Mouse (Mus musculus) olfactory bulb, adult 2 months (tissue): Measurements from ENCODE around the gene Tubgcp6. TPM values are rescaled to one million over a fixed set of nuclear protein-coding genes. Genes with fewer than 3 reads are reported as not detected.
A peak's percentile ranks its signal among the peaks of the same experiment; 100 is the strongest.

Experiments
- H3K27ac ChIP-seq: fragments of 200-500 bp; 2 replicates; pipeline ENCODE4 v1.5.1; 2012; ENCODE audit warnings: low read depth, low read length; ENCODE audit not compliant: insufficient read depth
- H3K4me1 ChIP-seq: fragments of 200-500 bp; 2 replicates; pipeline ENCODE4 v1.6.1; 2012; ENCODE audit warnings: low read length; ENCODE audit not compliant: control insufficient read depth, insufficient read depth
- H3K4me3 ChIP-seq: fragments of 200-500 bp; 2 replicates; pipeline ENCODE4 v1.5.1; 2012; ENCODE audit warnings: mild to moderate bottlenecking, low read depth, low read length, moderate library complexity; ENCODE audit not compliant: insufficient read depth
- CTCF ChIP-seq: fragments of 200-500 bp; IDR thresholded peaks from 2 replicates; pipeline ENCODE4 v1.5.1; 2012; ENCODE audit warnings: low read depth, mild to moderate bottlenecking, low read length, moderate library complexity; ENCODE audit not compliant: insufficient read depth
- POLR2A ChIP-seq: fragments of 200-500 bp; IDR thresholded peaks from 2 replicates; pipeline ENCODE4 v1.6.1; 2012; ENCODE audit warnings: mild to moderate bottlenecking, low read depth, low read length, moderate library complexity; ENCODE audit not compliant: insufficient read depth
- WGBS: fragments of 180-500 bp; shearing (Covaris S2); methylation state at CpG from one replicate; pipeline ENCODE4 v1.1.7; 2018; 5-methylcytosine and 5-hydroxymethylcytosine counted together
- polyA plus RNA-seq: library from polyadenylated mRNA; stranded (reverse); fragments of >200 nt; gene quantifications from 2 replicates; pipeline ENCODE4 v1.2.4, GENCODE M21; 2012; ENCODE audit warnings: low replicate concordance; ENCODE audit not compliant: missing spikeins, insufficient read depth, insufficient read length

Gene Tubgcp6
- polyA plus RNA-seq, 1 experiment = 77.8 TPM

GRCm38 (mm10) chr15:89137378-89138045, 14.6 kb upstream of the Tubgcp6 start:
- WGBS = 62% methylated on average over 11 of the region's 11 CpGs
- Histone ChIP-seq H3K4me1 (peaks cover 27% of the 10 kb centered on the region), H3K27ac (no peak overlapping the region), H3K4me3 (no peak overlapping the region)
- TF ChIP-seq CTCF = no peak
- TF ChIP-seq POLR2A = no peak

GRCm38 (mm10) chr15:89136461-89137155, 13.7 kb upstream of the Tubgcp6 start:
- Histone ChIP-seq H3K4me3 (no peak overlapping the region), H3K27ac (no peak overlapping the region), H3K4me1 (peaks cover 27% of the 10 kb centered on the region)
- WGBS = 97% methylated on average over 5 of the region's 5 CpGs
- no peak for TF ChIP-seq CTCF
- TF ChIP-seq POLR2A = no peak

- Histone ChIP-seq H3K4me1 (peaks cover 16% of the 10 kb centered on the region), H3K4me3 (no peak overlapping the region), H3K27ac (no peak overlapping the region)
- WGBS = 82% methylated on average over 3 of the region's 3 CpGs
- TF ChIP-seq CTCF (no peak), POLR2A (no peak)
These were observed 8.4 kb upstream of the Tubgcp6 start for GRCm38 (mm10) chr15:89131316-89131715.

GRCm38 (mm10) chr15:89130245-89130644, 7.3 kb upstream of the Tubgcp6 start:
- no peak overlapping the region for H3K27ac ChIP-seq
- TF ChIP-seq CTCF (no peak), POLR2A (no peak)
- H3K4me3 ChIP-seq = no peak overlapping the region
- H3K4me1 ChIP-seq = peaks cover 16% of the 10 kb centered on the region

- Histone ChIP-seq H3K4me1 (peaks cover 21% of the 10 kb centered on the region), H3K27ac (peak within 1 kb of the TSS; percentile 63), H3K4me3 (peak within 1 kb of the TSS; percentile 83)
- WGBS = 3% methylated on average over 36 of the region's 36 CpGs
- peak; percentile 40; the same call in 1 of the 2 replicates for TF ChIP-seq POLR2A
- TF ChIP-seq CTCF = peak; percentile 98
These were observed 5.8 kb upstream of the Tubgcp6 start, which contains the start of gene Hdac10 for GRCm38 (mm10) chr15:89128382-89129350. TSS of gene Hdac10 (minus strand) at chr15:89128700.

- TF ChIP-seq CTCF = no peak
- TF ChIP-seq POLR2A = no peak
- Histone ChIP-seq H3K4me1 (peaks cover 27% of the 10 kb centered on the region), H3K27ac (no peak overlapping the region), H3K4me3 (peak overlapping the region; percentile 83; the same call in 1 of the 2 replicates)
- WGBS = 71% methylated on average over 8 of the region's 8 CpGs
These were observed 4.5 kb upstream of the Tubgcp6 start for GRCm38 (mm10) chr15:89127364-89127940.

- peaks cover 35% of the 10 kb centered on the region for H3K4me1 ChIP-seq
- no peak for TF ChIP-seq POLR2A
- TF ChIP-seq CTCF = no peak
- H3K4me3 ChIP-seq = no peak overlapping the region
- no peak overlapping the region for H3K27ac ChIP-seq
- WGBS = 89% methylated on average over 8 of the region's 8 CpGs
These were observed 3.7 kb upstream of the Tubgcp6 start for GRCm38 (mm10) chr15:89126622-89127021.

- WGBS = 96% methylated on average over 9 of the region's 9 CpGs
- Histone ChIP-seq H3K27ac (no peak overlapping the region), H3K4me3 (no peak overlapping the region), H3K4me1 (peaks cover 36% of the 10 kb centered on the region)
- TF ChIP-seq POLR2A = no peak
- no peak for TF ChIP-seq CTCF
These were observed 2.4 kb upstream of the Tubgcp6 start for GRCm38 (mm10) chr15:89125351-89125750.
